Mouse (Mus musculus): Measurements from ENCODE around the gene Cttn.

The Cttn gene

DNA sequence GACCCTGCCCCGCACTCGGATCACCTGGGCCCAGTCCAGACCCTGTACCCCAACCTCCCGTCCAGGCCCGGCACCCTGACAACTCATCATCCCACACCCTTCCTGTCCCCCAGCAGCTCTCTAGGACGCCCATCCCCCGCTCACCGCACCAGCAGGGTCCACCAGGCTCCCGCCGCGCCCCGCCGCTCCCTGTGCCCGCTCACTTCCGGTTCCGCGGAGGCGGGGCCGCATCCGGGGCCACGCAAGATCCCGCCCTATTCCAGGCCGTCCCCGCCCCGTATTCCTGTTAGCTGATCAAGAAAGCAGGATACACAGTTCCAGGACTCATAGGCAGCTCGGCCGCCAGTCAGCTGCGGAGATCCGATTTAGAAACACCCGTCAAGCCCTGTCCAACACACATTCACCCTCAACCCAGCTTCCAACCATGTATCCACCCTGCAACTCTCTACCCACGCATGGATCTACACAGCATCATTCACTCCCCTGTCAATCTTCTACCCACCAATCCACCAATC lies at the start of gene Cttn:
Gene Cttn, minus strand, starts transcription at position 465 of the 515 bp plus-strand sequence.
- DNase-seq (ENCODE audit: low spot score in 2 of 2), result peak; percentile 82 to 89

DNA sequence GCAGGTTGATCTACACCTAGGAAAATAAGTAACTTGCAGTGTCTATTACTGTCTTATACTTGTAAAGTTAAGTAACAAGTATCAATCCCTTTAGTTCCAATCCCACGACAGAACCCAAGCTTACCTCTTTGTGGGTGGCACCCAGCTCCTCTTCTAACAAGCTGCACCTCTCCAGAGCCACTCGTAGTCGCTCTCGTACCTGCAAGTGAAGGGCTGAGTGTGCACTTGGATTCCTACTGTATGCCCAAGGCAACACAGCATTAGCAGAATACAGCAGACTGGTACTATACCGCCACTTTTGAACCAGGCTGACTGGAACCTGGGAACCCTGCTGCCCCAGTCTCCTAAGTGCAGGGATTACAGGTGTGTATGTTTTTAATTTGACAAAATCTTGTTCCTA lies 49.0 kb upstream of the Cttn start:
- no peak for DNase-seq (ENCODE audit: low spot score in 2 of 2)

DNA sequence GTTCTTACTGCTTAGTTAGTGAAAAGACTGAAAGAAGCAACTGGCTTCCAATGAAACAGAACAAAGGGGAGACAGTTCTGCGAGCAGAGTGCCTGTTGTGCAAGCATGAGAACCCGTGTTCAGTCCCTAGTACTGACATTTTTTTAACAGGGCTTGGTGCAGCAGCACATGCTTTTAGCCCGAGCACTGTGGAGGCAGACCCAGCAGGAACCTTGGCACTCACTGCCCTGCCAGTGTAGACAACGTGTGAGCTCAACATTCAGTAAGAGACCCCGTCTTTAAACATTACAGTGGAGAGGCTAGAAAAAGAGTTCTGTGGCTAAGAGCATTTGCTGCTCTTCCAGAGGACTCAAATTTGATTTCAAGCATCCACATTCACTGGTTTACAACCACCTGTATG lies 45.9 kb upstream of the Cttn start:
- no peak for DNase-seq (ENCODE audit: low spot score in 2 of 2)

DNA sequence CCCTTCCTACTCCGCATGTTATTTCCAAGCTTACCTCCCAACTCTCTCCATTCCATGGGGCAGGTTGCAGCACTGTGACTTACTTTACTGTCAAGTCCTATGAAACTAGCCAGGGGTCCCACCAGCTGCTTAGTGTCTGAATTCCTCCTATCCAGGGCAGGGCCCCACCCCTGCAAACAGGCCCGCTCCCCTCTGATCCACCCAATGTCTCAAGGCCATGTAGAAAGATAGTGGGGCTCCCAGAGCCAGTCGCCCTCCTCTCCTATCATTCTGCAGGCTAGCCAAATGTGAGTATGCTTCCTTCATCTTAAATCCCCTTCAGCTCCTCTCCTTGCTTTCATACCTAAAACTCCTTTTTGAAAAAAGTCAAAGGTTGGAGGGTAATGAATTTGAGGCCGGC lies 38.3 kb upstream of the Cttn start:
- DNase-seq (ENCODE audit: low spot score in 2 of 2), result no peak

DNA sequence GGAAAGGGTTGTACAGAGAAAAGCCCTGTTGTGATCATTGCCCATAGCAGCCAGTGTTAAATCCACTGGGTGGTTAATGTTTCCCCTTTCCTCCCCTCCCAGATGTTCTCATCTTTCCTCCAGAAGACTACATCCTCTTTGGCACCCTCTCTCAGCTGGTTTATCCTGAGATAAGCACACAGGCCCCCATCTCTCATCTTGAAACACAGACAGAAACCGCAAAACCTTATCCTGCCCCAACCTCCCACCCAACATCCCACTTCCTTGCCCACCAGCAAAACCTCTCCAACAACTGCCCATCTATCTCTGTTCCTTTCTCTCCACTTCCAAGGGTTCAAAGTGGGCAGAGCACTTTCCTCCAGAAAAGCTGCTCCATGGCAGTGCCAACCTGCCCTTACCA lies 36.0 kb upstream of the Cttn start:
- DNase-seq (ENCODE audit: low spot score in 2 of 2), result no peak

DNA sequence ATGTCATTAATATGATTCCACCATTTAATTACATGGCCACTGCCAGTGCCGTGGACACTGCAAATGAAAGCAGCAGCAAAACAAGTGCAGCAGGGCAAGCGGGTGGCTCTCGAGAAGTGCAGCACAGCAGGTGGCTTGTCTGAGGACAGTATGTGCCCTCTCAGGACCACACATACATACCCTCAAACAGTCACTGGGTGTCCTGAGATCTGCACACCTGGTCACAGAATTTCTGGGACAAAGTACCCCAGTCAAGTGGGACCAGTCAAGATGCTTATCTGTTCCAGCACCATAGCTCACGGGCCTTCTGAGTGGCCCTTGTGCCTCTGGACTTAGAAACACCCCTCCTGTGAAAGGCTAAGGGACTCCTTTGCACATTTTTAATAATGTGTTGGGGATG lies 33.1 kb upstream of the Cttn start:
- DNase-seq (ENCODE audit: low spot score in 2 of 2), result no peak

DNA sequence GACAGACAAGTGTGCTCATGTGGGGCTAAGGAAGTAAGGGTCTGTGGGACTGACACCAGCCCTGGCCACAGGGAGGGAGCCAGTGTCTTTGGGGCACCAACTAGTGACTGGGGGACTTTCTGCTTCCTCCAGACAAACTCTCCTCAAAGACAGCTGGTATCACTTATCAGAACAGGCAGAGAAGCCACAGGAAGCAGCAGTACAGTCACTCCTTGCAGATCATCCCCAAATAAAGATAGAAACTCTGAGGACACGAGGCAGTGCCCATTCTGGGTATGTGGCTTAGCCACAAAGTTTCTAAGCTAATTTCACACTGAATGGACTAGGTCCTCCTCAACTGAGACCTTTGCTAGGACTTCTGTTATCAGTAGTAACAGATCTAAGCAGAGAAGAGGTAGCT lies 22.1 kb upstream of the Cttn start:
- no peak for DNase-seq (ENCODE audit: low spot score in 2 of 2)

DNA sequence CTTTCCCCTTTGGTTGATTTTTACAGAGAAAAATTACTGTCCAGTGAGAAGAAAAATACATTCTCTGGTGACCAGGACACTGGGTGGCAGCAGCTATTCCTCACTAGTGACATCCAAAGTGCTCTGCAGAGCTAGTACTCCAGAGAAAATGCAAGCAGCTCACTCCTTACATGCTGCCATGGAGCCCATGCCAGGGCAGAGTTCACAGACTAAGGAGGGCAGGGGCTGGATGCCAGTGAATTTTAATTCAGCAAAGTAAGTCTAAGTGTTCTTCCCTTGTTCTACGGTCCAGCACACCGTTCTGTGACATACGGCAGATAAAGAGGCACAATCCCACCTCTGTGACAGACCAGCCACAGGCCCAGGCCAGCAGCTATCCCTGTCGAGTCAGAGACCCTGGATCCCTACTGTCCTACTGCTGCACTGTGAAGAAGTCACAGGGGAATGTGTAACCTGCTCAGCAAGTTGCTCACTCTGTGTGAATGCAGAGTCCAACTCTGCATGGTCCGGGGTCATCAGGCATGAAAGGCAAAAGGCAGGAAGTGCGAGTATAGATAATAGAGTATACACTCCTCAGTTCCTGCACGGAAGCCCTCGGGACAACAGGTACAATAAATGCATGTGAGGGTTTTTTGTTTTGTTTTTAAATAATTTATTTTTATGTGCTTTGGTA lies 19.5 kb upstream of the Cttn start:
- no peak for DNase-seq (ENCODE audit: low spot score in 2 of 2)

DNA sequence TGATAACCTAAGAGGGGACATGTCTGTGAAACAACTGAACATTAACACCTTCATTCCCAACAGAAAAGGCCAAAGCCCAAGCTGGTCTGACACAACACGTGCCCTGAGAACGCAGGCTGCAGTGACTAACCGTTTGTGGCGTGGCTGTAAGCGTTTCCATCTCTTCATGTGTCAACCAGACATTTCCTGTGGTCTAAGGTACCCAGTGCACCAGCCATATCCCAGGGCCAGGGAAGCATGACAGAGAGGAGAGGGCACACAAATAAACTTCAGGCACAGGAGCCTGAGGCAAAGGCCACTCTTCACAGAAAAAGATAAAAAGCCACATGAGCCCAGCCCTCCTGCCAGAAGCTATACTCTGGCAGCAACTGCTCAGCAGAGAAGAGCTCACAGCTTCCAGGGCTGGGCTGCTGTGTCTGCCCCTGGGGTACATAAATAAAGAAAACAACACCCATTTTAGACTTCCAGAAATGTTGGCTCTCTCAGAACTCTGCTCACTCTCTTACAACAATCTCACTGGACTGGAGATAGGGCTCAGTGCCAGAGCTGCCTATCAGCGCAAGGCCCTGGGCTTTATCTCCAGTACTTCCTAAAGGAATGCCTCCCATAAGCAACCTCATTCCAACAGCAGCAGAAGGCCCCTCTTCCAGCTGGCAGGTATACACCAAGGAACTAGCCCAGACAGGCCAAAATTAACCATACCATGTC lies 18.4 kb upstream of the Cttn start:
- DNase-seq (ENCODE audit: low spot score in 2 of 2), result no peak

DNA sequence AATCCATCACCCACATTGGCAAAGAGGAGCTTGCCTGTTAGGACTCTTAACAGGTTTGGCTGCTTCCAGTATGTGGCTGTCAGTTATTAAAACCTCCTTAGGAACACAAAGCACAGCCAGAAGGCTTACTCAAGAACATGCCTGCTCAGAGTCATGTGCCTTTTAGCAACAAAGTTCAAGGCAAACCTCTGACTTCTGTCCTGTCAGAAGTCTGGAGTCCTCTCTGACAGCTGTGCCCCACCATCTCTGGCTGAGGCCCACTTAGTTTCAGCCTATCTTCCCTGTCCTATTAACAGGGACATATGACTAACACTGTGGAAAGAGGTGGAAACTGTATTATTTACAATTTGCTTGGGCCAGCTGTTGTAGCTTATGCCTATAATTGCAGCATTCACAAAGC lies 9.5 kb upstream of the Cttn start:
- no peak for DNase-seq (ENCODE audit: low spot score in 2 of 2)

DNA sequence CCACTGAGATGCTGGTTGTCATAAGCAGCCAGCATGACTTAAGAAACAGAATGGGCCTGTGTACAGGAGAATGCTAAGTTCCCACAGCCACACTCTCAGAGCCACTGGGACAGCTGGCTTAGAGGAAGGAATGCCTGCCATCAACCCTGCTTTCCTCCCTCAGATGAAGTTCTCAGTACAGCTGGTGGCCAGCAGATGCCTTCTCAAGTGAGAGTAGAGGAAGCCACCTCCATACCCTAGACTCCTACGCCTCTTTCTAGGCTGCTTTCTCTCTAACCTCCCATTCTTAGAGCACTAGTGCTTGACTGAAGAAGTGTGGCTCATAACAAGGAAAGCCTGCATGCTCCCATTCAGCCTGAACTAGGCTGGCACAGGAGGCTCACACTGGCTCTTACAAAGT lies 8.8 kb upstream of the Cttn start:
- peak; percentile 56 to 80 for DNase-seq (ENCODE audit: low spot score in 2 of 2)

DNA sequence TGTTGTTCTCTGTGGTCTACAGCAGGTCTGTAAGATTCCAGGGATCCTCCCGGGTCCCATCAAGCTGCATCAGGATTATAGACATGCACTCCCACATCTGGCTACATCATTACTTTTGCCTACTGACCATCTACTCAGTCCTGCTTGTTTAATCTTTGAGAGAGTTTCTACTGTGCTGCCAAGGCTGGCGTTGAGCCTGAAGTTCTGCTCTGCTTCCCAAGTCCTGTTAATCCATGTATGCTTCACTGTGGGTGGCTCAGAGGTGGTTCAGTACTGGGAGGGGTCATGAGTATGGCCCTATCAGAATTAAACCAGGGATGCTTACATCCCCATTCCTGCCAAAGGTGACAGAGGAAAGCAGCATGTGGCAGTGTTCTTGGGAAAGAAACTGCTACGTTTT lies 4.9 kb upstream of the Cttn start:
- no peak for DNase-seq (ENCODE audit: low spot score in 2 of 2)

DNA sequence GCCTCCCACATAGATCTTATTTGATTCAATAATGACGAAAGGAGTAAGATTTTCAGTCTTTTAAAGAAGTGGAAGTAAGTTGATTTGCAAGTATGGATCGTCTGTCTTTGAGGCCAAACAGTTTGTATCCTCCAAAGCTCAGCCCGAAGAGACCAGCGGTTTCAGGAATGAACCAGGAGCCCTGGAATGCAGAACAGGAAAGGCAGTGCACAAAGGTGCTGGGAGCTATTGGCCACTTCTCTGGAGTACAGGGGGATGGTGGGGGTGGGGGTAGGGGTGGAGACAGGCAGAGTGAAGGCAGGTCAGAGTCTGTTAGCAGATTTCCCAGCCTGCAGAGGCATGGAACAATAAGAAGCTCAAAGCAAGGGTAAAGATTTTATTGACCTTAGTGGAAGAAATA lies 2.7 kb upstream of the Cttn start:
- no peak for DNase-seq (ENCODE audit: low spot score in 2 of 2)

DNA sequence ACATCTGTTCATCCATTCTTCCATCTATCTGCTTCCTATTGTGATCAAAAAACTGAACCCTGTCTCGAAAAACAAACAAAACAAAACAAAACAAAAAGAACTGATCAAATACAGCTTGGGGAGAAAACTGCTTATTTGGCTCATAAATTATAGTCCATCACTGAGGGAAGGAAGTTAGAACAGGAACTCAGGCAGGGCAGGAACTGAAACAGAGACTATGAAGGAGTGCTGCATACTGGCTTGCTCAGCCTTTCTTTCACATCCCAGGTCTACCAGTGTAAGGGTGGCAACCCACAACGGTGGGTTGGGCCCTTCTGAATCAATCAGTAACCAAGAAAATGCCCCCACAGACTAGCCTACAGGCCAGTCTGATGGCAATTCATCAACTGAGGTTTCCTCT lies 294 bp upstream of the Cttn start:
- no peak for DNase-seq (ENCODE audit: low spot score in 2 of 2)

DNA sequence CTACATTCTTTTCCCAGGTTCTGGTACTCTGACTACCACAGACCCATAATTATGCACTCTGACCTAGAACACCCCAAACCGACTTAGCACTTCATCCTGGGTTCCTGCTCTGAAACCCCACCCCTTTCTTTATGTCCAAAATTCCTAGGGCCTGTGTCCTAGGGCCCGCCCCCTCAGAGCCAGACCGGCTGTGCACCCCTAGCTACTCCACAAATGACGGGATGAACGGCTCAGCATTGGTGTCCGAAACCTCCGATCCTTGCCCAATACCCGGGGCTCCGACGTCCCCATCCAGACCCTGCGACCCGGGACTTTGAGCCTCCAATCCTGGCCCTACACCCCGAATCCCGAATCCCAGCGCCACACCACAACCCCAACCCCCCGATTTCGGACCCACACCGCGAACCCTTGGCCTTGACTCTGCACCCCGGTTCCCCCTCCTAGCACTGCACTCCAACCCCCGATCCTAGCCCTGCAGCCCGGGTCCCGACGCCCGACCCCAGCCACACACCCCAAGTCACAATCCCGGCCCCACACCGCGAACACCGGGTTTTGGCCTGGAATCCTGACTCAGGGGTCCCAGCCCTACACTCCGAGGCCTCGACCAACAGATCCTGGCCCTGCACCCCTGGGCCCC lies 783 bp downstream of the Cttn start:
- DNase-seq (ENCODE audit: low spot score in 2 of 2), result no peak

DNA sequence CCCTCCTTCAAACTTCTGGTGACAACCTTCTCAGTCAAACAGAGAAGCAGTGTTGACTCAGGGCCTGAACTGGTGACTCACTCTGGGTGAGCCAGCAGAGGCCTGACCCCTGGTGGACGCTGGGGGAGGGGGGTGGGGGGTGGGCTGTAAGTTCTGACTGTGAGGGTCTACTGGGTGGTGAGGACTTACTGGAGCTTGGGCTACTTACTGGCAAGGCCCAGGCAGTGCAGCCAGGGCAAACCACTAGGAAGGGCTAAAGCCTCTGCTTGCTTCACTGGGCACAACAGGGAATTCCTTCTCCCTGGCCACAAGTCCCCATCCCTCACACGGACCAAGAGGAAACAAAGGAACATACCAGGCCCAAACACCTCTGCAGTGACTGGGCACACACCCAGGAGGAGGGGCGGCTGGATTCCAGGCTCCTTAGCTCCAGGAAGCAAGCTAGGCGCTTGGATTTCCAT lies 1.6 kb downstream of the Cttn start:
- no peak for DNase-seq (ENCODE audit: low spot score in 2 of 2)

DNA sequence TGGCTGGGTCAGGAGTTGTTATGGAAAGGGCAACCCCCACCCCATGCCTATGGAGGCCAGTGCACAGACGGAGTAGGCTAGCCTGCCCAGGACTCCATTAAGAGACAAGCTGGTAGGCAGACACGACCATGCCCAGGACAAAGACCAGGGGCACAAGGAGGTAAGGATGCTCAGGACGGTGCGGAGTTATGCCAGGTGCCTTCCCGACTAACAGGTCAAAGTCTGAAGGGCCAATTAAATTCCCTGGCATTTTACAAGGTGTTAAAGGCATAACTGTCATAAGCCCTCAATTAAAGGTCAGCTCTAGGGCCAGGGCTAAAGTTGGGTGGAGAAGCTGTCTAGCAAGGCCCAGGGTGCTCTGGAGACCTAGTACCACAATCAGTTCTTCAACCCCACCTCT lies 2.1 kb downstream of the Cttn start:
- DNase-seq (ENCODE audit: low spot score in 2 of 2), result no peak

DNA sequence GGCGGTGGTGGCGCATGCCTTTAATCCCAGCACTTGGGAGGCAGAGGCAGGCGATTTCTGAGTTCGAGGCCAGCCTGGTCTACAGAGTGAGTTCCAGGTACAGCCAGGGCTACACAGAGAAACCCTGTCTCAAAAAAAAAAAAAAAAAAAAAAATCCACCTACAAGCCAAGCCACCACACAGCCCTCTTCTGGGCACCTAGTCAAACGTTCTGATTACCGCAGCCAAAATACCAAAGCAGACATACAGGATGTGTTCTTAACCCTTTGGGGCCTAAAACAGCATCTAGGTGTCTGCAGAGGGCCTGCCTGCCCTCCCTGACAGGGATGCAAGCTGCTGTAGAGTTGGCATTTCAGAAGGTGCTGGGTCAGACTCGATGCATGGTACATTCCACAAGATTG lies 8.2 kb downstream of the Cttn start:
- DNase-seq (ENCODE audit: low spot score in 2 of 2), result no peak

DNA sequence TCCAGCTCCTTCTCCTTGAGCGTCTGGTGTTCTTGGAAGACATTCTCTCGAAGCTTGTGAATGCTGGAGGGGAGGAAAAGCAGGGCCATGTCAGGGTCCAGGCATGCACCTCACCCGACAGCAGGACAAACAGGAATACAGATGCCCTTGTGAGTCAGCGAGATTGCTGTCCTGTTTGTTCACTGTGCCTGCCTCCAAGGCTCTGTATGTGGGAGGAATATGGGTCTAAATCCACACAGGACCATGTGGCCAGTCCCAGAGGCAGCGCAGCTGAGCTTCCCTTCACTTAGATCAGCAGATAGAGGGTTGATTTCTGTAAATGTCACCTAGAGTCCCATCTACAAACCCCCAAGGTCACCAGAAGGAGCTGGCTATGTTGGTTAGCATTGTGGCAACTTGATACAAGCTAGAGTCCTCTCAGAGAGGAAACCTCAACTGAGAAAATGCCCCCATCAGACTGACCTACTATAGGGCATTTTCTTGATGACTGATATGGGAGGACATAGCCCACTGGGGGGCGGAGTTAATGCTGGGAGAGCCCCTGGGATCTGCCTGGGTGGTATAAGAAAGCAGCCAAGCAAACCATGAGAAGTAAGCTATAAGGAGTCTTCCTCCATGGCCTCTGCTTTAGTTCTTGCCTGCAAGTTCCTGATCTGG lies 9.4 kb downstream of the Cttn start:
- DNase-seq (ENCODE audit: low spot score in 2 of 2), result no peak

DNA sequence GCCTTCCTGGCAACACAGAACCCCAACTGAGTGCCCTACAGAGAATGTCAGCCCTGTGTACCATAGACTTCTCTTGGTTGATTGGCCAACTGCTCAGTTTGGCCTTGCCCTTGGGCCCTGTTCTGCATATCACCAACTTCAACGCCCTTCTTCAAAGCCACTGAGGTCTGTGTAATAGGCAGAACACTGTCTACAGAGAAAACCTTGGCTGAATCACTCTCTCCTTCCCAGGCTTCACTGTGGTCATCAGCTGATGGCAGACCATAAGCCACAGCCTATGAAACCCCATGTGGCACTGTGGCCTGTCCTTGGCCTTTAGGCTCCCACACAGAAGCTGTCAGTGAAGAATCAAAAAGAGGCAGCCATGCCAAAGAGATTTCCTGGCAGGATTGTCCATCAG lies 11.9 kb downstream of the Cttn start:
- DNase-seq (ENCODE audit: low spot score in 2 of 2), result no peak

DNA sequence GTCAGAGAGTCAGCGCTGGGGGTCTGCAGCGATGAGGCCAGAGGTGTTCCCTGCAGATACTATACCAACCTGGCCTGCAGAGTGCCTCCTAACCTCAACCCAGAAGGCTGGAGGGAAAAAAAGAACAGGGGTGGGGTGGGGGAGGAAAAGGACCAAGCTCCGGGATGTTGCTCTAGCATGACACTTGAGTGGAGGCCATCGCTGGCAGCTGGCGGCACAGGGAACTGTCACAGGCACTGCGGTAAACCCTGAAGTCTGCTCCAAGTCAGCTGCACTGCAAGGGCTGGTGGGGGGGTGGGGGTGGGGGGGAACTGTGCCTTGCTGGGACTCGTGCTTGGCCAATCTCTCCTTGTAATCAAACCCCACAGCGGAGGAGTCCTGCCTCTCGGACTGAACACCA lies 20.1 kb downstream of the Cttn start:
- no peak for DNase-seq (ENCODE audit: low spot score in 2 of 2)
